Mouse (Mus musculus) midbrain, embryonic 11.5 days (tissue): Measurements from ENCODE around the gene Smad3. TPM values are rescaled to one million over a fixed set of nuclear protein-coding genes. Genes with fewer than 3 reads are reported as not detected.

ENCODE experiments used
- ATAC-seq: fragments of 200-750 bp; cut with Nextera tagmentation; 2 replicates; pipeline ENCODE4 v1.8.0; 2017; ENCODE audit warnings: moderate TSS enrichment, moderate library complexity; ENCODE audit not compliant: low FRiP score
- DNase-seq: peaks from one replicate; pipeline ENCODE4 v3.0.0; 2015; ENCODE audit warnings: low spot score; ENCODE audit errors: missing footprints
- H3K27ac ChIP-seq: fragments of 300-500 bp; sonication (generic); 2 replicates; pipeline ENCODE4 v1.5.1; 2014; ENCODE audit warnings: low read depth, low read length
- H3K27me3 ChIP-seq: fragments of 300-500 bp; sonication (generic); 2 replicates; pipeline ENCODE4 v1.6.1; 2014; ENCODE audit warnings: mild to moderate bottlenecking, low read length, moderate library complexity, mixed read lengths; ENCODE audit not compliant: control insufficient read depth, insufficient read depth
- H3K36me3 ChIP-seq: fragments of 300-500 bp; sonication (generic); 2 replicates; pipeline ENCODE4 v1.6.1; 2014; ENCODE audit warnings: mild to moderate bottlenecking, low read length, moderate library complexity, mixed read lengths; ENCODE audit not compliant: control insufficient read depth, insufficient read depth
- H3K4me1 ChIP-seq: fragments of 300-500 bp; sonication (generic); 2 replicates; pipeline ENCODE4 v1.6.1; 2014; ENCODE audit warnings: low read length; ENCODE audit not compliant: control insufficient read depth, insufficient read depth
- H3K4me2 ChIP-seq: fragments of 300-500 bp; sonication (generic); 2 replicates; pipeline ENCODE4 v1.6.1; 2014; ENCODE audit warnings: mild to moderate bottlenecking, moderate library complexity
- H3K4me3 ChIP-seq: fragments of 300-500 bp; sonication (generic); 2 replicates; pipeline ENCODE4 v1.5.1; 2014; ENCODE audit warnings: low read depth, low read length
- H3K9ac ChIP-seq: fragments of 300-500 bp; sonication (generic); 2 replicates; pipeline ENCODE4 v1.6.1; 2014; ENCODE audit warnings: low read length
- H3K9me3 ChIP-seq: fragments of 300-500 bp; sonication (generic); 2 replicates; pipeline ENCODE4 v1.6.1; 2016; ENCODE audit warnings: low read length; ENCODE audit not compliant: control insufficient read depth
- WGBS: fragments of 180-500 bp; shearing (Covaris S2); extraction: QIAGEN DNeasy Blood & Tissue Kit; methylation state at CpG from one replicate; pipeline ENCODE4 v1.1.7; 2014; 5-methylcytosine and 5-hydroxymethylcytosine counted together
- polyA plus RNA-seq: library from polyadenylated mRNA; unstranded; fragments of >200 nt; fragmentation: Nextera tagmentation; extraction: Ambion mirVana; gene quantifications from 2 replicates; pipeline ENCODE4 v1.2.1, GENCODE M21; 2014

Gene Smad3
- polyA plus RNA-seq, 1 experiment from 2014 or later: 16.5 TPM

- Histone ChIP-seq H3K27ac (no peak overlapping the region), H3K36me3 (no peaks in the 10 kb centered on the region), H3K4me3 (no peak overlapping the region), H3K27me3 (no peaks in the 10 kb centered on the region), H3K9me3 (no peaks in the 10 kb centered on the region), H3K4me1 (peaks cover 5% of the 10 kb centered on the region; the same call in 1 of the 2 replicates), H3K4me2 (no peak overlapping the region), H3K9ac (no peak overlapping the region)
- ATAC-seq (no peak), DNase-seq (no peak)
- 86% methylated on average over 7 of the region's 7 CpGs for WGBS
Measured at GRCm38 (mm10) chr9:63732700-63733099, 25.1 kb downstream of the Smad3 start.

GRCm38 (mm10) chr9:63731114-63731828, 26.5 kb downstream of the Smad3 start:
- Histone ChIP-seq H3K4me2 (no peak overlapping the region), H3K36me3 (no peaks in the 10 kb centered on the region), H3K27me3 (no peaks in the 10 kb centered on the region), H3K4me3 (no peak overlapping the region), H3K4me1 (no peaks in the 10 kb centered on the region), H3K9ac (no peak overlapping the region), H3K27ac (no peak overlapping the region), H3K9me3 (no peaks in the 10 kb centered on the region)
- ATAC-seq (no peak), DNase-seq (no peak)
- WGBS: 81% methylated on average over 9 of the region's 9 CpGs

- DNase-seq: no peak
- Histone ChIP-seq H3K27me3 (no peaks in the 10 kb centered on the region), H3K27ac (no peak overlapping the region), H3K4me1 (no peaks in the 10 kb centered on the region), H3K36me3 (peaks cover 2% of the 10 kb centered on the region; the same call in 1 of the 2 replicates), H3K9me3 (no peaks in the 10 kb centered on the region), H3K9ac (no peak overlapping the region), H3K4me2 (no peak overlapping the region), H3K4me3 (no peak overlapping the region)
- no peak for ATAC-seq
- WGBS: 86% methylated on average over 10 of the region's 10 CpGs
Measured at GRCm38 (mm10) chr9:63728969-63729368, 28.8 kb downstream of the Smad3 start.

- no peaks in the 10 kb centered on the region for H3K27me3 ChIP-seq
- 93% methylated on average over 6 of the region's 6 CpGs for WGBS
- ATAC-seq (no peak), DNase-seq (no peak)
- H3K9me3 ChIP-seq: no peaks in the 10 kb centered on the region
- H3K9ac ChIP-seq: no peak overlapping the region
- H3K4me3 ChIP-seq: no peak overlapping the region
- H3K4me2 ChIP-seq: no peak overlapping the region
- H3K36me3 ChIP-seq: peaks cover 2% of the 10 kb centered on the region; the same call in 1 of the 2 replicates
- H3K4me1 ChIP-seq: no peaks in the 10 kb centered on the region
- no peak overlapping the region for H3K27ac ChIP-seq
Measured at GRCm38 (mm10) chr9:63727070-63727469, 30.7 kb downstream of the Smad3 start.

- Histone ChIP-seq H3K4me1 (no peaks in the 10 kb centered on the region), H3K27me3 (no peaks in the 10 kb centered on the region), H3K36me3 (peaks cover 2% of the 10 kb centered on the region; the same call in 1 of the 2 replicates), H3K4me2 (no peak overlapping the region), H3K4me3 (no peak overlapping the region), H3K9ac (no peak overlapping the region), H3K27ac (no peak overlapping the region), H3K9me3 (no peaks in the 10 kb centered on the region)
- no peak for DNase-seq
- WGBS: 66% methylated on average over 13 of the region's 13 CpGs
- no peak for ATAC-seq
Measured at GRCm38 (mm10) chr9:63726088-63727010, 31.4 kb downstream of the Smad3 start.

- DNase-seq: no peak
- no peaks in the 10 kb centered on the region for H3K9me3 ChIP-seq
- H3K36me3 ChIP-seq: peaks cover 2% of the 10 kb centered on the region; the same call in 1 of the 2 replicates
- 86% methylated on average over 5 of the region's 5 CpGs for WGBS
- H3K27ac ChIP-seq: no peak overlapping the region
- ATAC-seq: no peak
- H3K27me3 ChIP-seq: no peaks in the 10 kb centered on the region
- no peaks in the 10 kb centered on the region for H3K4me1 ChIP-seq
- H3K9ac ChIP-seq: no peak overlapping the region
- no peak overlapping the region for H3K4me3 ChIP-seq
- no peak overlapping the region for H3K4me2 ChIP-seq
Measured at GRCm38 (mm10) chr9:63724750-63725149, 33.0 kb downstream of the Smad3 start.

GRCm38 (mm10) chr9:63722918-63723317, 34.9 kb downstream of the Smad3 start:
- H3K9me3 ChIP-seq: no peaks in the 10 kb centered on the region
- H3K4me2 ChIP-seq: no peak overlapping the region
- no peaks in the 10 kb centered on the region for H3K27me3 ChIP-seq
- H3K36me3 ChIP-seq: peaks cover 2% of the 10 kb centered on the region; the same call in 1 of the 2 replicates
- H3K4me3 ChIP-seq: no peak overlapping the region
- H3K9ac ChIP-seq: no peak overlapping the region
- H3K27ac ChIP-seq: no peak overlapping the region
- no peak for DNase-seq
- ATAC-seq: no peak
- no peaks in the 10 kb centered on the region for H3K4me1 ChIP-seq
- WGBS: 82% methylated on average over 9 of the region's 9 CpGs

GRCm38 (mm10) chr9:63722350-63722749, 35.4 kb downstream of the Smad3 start:
- H3K27ac ChIP-seq: no peak overlapping the region
- no peak for DNase-seq
- H3K4me1 ChIP-seq: no peaks in the 10 kb centered on the region
- no peak for ATAC-seq
- WGBS: 95% methylated on average over 7 of the region's 7 CpGs
- no peak overlapping the region for H3K9ac ChIP-seq
- no peak overlapping the region for H3K4me2 ChIP-seq
- H3K9me3 ChIP-seq: no peaks in the 10 kb centered on the region
- H3K4me3 ChIP-seq: no peak overlapping the region
- no peaks in the 10 kb centered on the region for H3K27me3 ChIP-seq
- peaks cover 2% of the 10 kb centered on the region; the same call in 1 of the 2 replicates for H3K36me3 ChIP-seq
